Comparison of ENCODE assay signal across 10 mouse cellular contexts in genomic region chr2:142554851-142555250, GRCm38 (mm10).
A peak's percentile ranks its signal among the peaks of the same experiment; 100 is the strongest.
DNase-seq lines count a peak whose midpoint lies in the region; ATAC-seq lines count a peak whose summit lies in the region.
"Had no signal": no experiment of that assay in that cellular context is flagged by ENCODE, and none has a peak within 500 bp of the region (broad histone marks: within the 10 kb centered on the region; RNA-seq: fewer than 3 reads in every experiment).

No protein-coding gene starts in this region.

- H3K9me3 ChIP-seq in heart, embryonic 11.5 days (replicated peaks; ENCODE audit: control insufficient read depth, low read length): no peaks in the 10 kb centered on the region
- H3K9me3 ChIP-seq: lung, embryonic 15.5 days; neural tube, embryonic 12.5 days had no signal

- H3K4me3 ChIP-seq in heart, embryonic 11.5 days (ENCODE audit: low read depth, low read length): no peak overlapping the region
- H3K4me3 ChIP-seq: lung, embryonic 15.5 days; neural tube, embryonic 12.5 days had no signal

- WGBS in heart, embryonic 11.5 days (ENCODE audit: insufficient replicate concordance): 78% methylated on average over 2 of the region's 2 CpGs

- ATAC-seq in heart, embryonic 11.5 days (replicated peaks; ENCODE audit: insufficient number of reproducible peaks, low FRiP score, low TSS enrichment): no peak

- no peaks in the 10 kb centered on the region for H3K36me3 ChIP-seq in heart, embryonic 11.5 days (ENCODE audit: control insufficient read depth, insufficient read depth, low read length)
- H3K36me3 ChIP-seq: lung, embryonic 15.5 days; neural tube, embryonic 12.5 days had no signal

- DNase-seq in heart, postnatal 10 days: peak; percentile 21 to 32
- DNase-seq in Muller cell, postnatal 12 days (ENCODE audit: inconsistent ontology term): peak; percentile 38
- peak; percentile 55 for DNase-seq in brain, embryonic 18.5 days (ENCODE audit: low read depth, low spot score)
- peak; percentile 13 to 54 for DNase-seq in layer of hippocampus, adult 18-20 months (ENCODE audit: low spot score in 2 of 2)
- no peak for DNase-seq in spleen, postnatal 10 days (ENCODE audit: low spot score in 2 of 2)
- DNase-seq in kidney, adult 8-10 months: no peak
- DNase-seq in gastrocnemius, postnatal 10 days: no peak

- no peak overlapping the region for H3K27ac ChIP-seq in heart, embryonic 11.5 days (ENCODE audit: low read depth, low read length)
- H3K27ac ChIP-seq: lung, embryonic 15.5 days; neural tube, embryonic 12.5 days had no signal

- H3K4me1 ChIP-seq in heart, embryonic 11.5 days (ENCODE audit: control insufficient read depth, insufficient read depth, low read length): no peaks in the 10 kb centered on the region
- H3K4me1 ChIP-seq: lung, embryonic 15.5 days had no signal

- H3K4me2 ChIP-seq in heart, embryonic 11.5 days: no peak overlapping the region
- H3K4me2 ChIP-seq: lung, embryonic 15.5 days; neural tube, embryonic 12.5 days had no signal

- H3K9ac ChIP-seq in heart, embryonic 11.5 days (ENCODE audit: low read depth, low read length): no peak overlapping the region
- H3K9ac ChIP-seq: lung, embryonic 15.5 days; neural tube, embryonic 12.5 days had no signal

- intact Hi-C loops in heart, postnatal 10 days (cut with DNase I): no loop called here

- H3K27me3 ChIP-seq in heart, embryonic 11.5 days (ENCODE audit: control insufficient read depth, insufficient read depth, low read length): no peaks in the 10 kb centered on the region
- H3K27me3 ChIP-seq: lung, embryonic 15.5 days; neural tube, embryonic 12.5 days had no signal

Comparison
In these comparisons a context has a peak if more than half of its experiments do, and no peak if none do; other contexts are left out.
1. DNase-seq: peak in heart, postnatal 10 days (2 of 2), Muller cell, postnatal 12 days (single experiment), brain, embryonic 18.5 days (single experiment) and layer of hippocampus, adult 18-20 months (2 of 2); none in spleen, postnatal 10 days (0 of 2), kidney, adult 8-10 months (0 of 2) and gastrocnemius, postnatal 10 days (single experiment).